Mouse (Mus musculus): ENCODE results near the gene Ly6g5c.

Gene Ly6g5c

DNA sequence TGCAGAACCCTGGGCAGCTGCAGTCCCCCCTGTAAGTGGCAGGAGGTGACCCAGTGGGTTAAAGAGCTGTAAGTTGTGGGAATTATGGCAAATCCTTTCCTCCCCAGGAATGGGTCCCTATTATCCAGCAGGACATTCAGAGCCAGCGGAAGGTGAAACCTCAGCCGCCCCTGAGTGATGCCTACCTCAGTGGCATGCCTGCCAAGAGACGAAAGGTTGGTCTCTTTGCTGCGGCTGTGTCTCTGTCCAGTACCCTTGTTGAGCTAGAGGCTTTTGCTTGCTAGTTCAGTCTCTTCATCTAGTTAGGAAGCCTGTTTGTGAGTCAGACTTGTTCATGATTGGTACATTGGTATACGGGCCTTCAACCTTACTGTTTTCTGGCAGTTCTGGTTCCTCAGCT lies 38.1 kb downstream of the Ly6g5c start:
- no peak for DNase-seq

GRCm38 (mm10) chr17:35147348-35147747 lies 39.3 kb downstream of the Ly6g5c start:
- no peak for DNase-seq

- no peak for DNase-seq
These were observed 40.0 kb downstream of the Ly6g5c start for GRCm38 (mm10) chr17:35147922-35148639.

- DNase-seq, result no peak
These were observed 44.0 kb downstream of the Ly6g5c start for GRCm38 (mm10) chr17:35152121-35152520.

DNA sequence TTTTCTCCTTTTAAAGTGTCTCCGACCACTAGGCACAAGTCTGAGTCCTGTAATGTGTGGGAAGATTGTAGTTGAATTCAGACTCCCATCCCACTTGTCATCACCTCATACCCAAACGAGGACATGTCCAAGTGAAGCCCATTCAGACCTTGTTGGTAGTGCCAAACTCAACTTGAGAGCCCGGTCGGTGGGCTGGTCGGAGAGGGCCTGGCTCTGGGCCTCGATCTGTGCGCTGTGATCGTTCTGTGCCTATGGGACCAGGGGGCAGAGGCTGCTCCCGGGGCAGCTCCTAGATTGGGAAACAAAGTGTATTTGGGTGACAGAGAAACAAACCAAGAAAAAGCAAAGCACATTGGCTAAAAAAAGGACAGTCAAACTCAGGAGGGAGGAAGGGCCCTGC lies 45.0 kb downstream of the Ly6g5c start:
- no peak for DNase-seq

- no peak for DNase-seq
These were observed 45.9 kb downstream of the Ly6g5c start for GRCm38 (mm10) chr17:35153931-35154330.

DNA sequence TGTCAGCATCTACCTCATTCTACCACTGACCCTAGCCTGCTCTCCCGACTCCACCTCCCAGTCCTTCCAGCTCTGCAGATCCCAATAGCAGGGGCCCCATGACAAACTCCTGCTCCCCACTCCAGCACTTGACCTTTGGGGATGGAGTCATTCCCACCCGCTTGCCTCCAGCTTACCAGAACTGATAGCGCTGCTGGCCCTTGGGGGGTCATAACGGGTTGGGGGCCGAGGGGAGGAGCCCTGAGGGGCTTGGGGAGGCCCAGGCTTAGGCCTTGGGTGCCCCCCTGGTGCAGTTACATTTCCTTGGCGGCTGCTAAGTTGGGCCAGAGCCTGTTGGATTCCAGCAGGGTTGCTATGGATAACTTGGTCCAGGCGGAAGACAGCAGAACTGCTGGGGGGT lies 46.5 kb downstream of the Ly6g5c start:
- no peak for DNase-seq

DNA sequence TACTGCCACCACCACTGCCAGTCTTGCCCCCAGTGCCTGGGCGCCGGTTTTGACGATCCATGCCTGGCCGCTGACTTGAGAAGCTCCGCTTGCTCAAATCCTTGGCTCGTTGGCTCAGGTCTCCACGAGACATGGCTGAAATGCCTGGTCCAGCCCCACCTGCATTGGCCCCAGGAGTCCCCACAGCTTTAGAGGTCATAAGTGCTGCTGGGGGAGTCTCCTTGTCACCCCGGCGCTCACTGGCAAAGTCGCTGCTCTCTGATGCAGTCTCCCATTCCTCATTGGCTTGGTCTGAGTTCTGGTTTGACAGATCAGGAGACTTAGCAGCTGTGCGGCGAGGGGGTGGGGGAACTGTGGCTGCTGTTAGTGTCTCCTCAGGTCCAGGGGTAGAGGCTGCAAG lies 47.4 kb downstream of the Ly6g5c start:
- DNase-seq, result no peak

DNA sequence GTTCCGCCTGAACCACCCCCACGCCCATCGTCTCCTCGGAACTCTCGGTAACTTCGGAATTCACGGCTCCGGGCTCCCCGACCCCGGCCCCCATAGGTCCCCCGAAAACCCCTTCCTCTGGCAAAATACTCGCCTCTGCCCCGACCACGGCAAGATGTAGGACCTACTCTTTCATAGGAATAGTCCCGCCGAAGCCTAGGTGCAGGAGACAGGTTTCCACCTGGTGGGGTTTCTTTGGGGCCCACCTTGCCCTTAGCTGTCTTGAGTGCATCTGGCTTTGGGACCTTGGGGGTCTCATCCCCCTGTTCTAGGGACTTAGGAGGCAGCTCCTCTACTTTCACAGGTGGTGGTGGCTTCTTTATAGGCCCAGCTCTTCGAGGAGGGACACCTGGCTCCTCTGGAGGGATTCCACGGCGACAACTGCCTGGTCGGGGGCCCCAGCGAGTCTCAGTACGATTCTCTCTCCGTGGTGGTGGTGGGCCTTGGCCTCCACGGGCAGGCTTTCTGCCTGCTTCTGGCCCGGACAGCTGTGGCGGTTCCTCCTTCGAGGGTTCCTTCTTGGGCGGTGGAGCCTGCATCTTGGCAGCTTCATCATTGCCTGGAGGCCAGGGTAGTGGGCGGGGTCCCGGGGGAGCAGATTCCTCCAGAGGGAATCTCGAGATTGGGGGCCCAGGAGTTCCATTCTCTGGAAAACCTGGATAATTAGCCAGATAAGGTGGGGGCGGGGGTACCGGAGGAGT lies 48.6 kb downstream of the Ly6g5c start:
- no peak for DNase-seq

DNA sequence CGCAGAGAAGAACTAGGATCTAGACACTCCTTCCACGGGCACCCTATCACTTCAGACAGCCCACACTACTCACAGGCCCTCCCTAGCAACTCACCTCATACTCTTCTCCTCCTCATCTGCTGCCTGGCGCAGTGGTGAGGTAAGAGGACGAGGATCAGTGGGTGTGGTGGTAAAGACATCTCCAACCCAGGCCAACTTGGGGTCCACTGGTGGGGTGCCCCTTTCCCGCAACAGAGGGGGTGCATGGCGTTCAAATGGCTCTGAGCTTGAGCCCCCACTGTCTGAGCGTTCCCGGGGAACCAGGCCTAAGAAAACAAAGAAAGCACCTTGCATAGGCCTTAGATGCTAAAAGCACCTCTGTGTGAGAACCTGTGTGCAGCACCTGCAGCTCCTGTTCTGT lies 49.2 kb downstream of the Ly6g5c start:
- no peak for DNase-seq

DNA sequence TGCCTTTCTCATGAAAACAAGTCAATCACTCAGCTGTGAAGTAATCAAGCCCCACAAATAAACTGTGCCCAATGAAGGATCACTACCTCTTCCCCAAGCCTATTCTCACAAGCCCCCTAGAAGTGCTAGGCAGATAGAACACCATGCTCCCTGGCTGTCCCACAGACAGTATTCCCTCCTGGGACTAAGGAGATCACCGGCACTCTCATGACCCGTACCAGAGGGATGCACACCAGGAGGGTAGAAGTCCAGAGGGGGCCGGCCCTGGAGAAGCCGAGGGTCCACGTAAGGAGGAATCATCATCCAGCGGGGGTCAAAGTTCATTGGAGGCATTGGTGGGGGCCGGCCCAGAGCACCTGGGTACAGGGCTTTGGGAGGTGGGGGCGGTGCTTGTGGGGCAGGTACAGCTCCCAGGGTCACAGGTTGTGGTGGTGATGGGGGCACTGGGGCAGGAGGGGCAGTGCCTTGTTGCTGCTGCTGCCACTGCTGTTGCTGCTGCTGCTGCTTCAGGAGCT lies 49.6 kb downstream of the Ly6g5c start:
- no peak for DNase-seq

- no peak for DNase-seq
These were observed 50.9 kb downstream of the Ly6g5c start for GRCm38 (mm10) chr17:35158850-35159593.

DNA sequence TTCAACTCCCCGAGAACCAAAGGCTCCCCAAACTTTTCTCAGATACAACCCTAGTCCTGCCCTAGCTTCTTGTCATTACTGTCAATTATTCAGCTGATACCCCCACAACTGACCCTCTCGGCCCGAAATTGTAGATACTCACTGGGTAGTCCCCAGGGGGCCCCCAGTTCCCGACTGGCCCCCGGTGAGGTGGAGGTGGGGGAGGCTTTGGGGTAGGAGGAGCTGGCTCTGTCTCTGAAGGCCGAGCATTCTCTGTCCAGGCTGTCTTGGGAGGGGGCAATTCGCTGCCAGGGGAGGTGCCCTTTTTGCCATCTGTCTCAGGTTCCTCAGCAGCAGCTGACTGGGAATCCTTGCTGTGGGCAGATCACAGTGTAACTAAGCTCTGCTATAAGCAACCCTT lies 51.6 kb downstream of the Ly6g5c start:
- no peak for DNase-seq

DNA sequence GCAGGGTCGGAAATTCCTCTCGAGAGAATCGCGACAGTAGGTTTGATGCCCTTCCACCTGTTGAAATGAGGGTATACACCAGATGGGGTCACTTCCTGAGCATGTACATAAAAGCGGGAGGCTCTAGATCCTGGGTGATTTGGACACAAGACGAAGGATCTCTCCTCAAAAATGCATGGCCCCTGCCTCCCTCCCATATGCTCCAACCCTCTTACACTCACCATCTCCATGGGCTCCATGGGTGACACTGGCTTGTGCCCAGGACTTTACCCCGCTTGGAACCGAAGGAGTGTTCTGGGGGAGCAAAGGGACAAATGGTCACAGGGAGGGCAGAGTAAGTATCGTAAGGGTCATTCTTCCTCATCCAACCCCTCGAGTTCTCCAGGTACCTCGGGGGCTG lies 53.3 kb downstream of the Ly6g5c start:
- DNase-seq, result no peak

All from thymus, adult 18-20 months (tissue).